Mouse (Mus musculus): ENCODE measurements around the gene Dkk2. TPM values are rescaled to one million over a fixed set of nuclear protein-coding genes. Genes with fewer than 3 reads are reported as not detected.

Gene Dkk2
- 3.7 and 10.4 TPM in 2 replicates for polyA plus RNA-seq (2012; rRNA removed)

GRCm38 (mm10) chr3:132085112-132085822 lies at the start of gene Dkk2:
Gene Dkk2, plus strand, starts transcription at chr3:132085292.

